Mouse (Mus musculus): ENCODE measurements around the gene Erc2. TPM values are rescaled to one million over a fixed set of nuclear protein-coding genes. Genes with fewer than 3 reads are reported as not detected.

The Erc2 gene
- total RNA-seq, 2 experiments from 2014 or later: not detected

- ATAC-seq (replicated peaks; ENCODE audit: low FRiP score, poor library complexity, severe bottlenecking): no peak
Measured at GRCm38 (mm10) chr14:28457428-28457827, 835.2 kb downstream of the Erc2 start.

- no peak for ATAC-seq (replicated peaks; ENCODE audit: low FRiP score, poor library complexity, severe bottlenecking)
Measured at GRCm38 (mm10) chr14:28467956-28468355, 845.7 kb downstream of the Erc2 start.

GRCm38 (mm10) chr14:28469696-28470095, 847.5 kb downstream of the Erc2 start:
- ATAC-seq (replicated peaks; ENCODE audit: low FRiP score, poor library complexity, severe bottlenecking): no peak

- ATAC-seq (replicated peaks; ENCODE audit: low FRiP score, poor library complexity, severe bottlenecking): no peak
Measured at GRCm38 (mm10) chr14:28470212-28470611, 848.0 kb downstream of the Erc2 start.

GRCm38 (mm10) chr14:28475012-28475411, 852.8 kb downstream of the Erc2 start:
- ATAC-seq (replicated peaks; ENCODE audit: low FRiP score, poor library complexity, severe bottlenecking): no peak

- ATAC-seq (replicated peaks; ENCODE audit: low FRiP score, poor library complexity, severe bottlenecking): no peak
Measured at GRCm38 (mm10) chr14:28475421-28475820, 853.2 kb downstream of the Erc2 start.

- no peak for ATAC-seq (replicated peaks; ENCODE audit: low FRiP score, poor library complexity, severe bottlenecking)
Measured at GRCm38 (mm10) chr14:28476746-28477145, 854.5 kb downstream of the Erc2 start.

- no peak for ATAC-seq (replicated peaks; ENCODE audit: low FRiP score, poor library complexity, severe bottlenecking)
Measured at GRCm38 (mm10) chr14:28480866-28481265, 858.6 kb downstream of the Erc2 start.

- no peak for ATAC-seq (replicated peaks; ENCODE audit: low FRiP score, poor library complexity, severe bottlenecking)
Measured at GRCm38 (mm10) chr14:28493806-28494205, 871.6 kb downstream of the Erc2 start.

- no peak for ATAC-seq (replicated peaks; ENCODE audit: low FRiP score, poor library complexity, severe bottlenecking)
Measured at GRCm38 (mm10) chr14:28494273-28494672, 872.0 kb downstream of the Erc2 start.

- no peak for ATAC-seq (replicated peaks; ENCODE audit: low FRiP score, poor library complexity, severe bottlenecking)
Measured at GRCm38 (mm10) chr14:28501216-28501878, 879.1 kb downstream of the Erc2 start.

- ATAC-seq (replicated peaks; ENCODE audit: low FRiP score, poor library complexity, severe bottlenecking): no peak
Measured at GRCm38 (mm10) chr14:28503276-28503675, 881.0 kb downstream of the Erc2 start.

GRCm38 (mm10) chr14:28504101-28505050, 882.1 kb downstream of the Erc2 start, which contains the start of gene Wnt5a:
Wnt5a (plus strand) TSS chr14:28504750.
- ATAC-seq (replicated peaks; ENCODE audit: low FRiP score, poor library complexity, severe bottlenecking): no peak

- no peak for ATAC-seq (replicated peaks; ENCODE audit: low FRiP score, poor library complexity, severe bottlenecking)
Measured at GRCm38 (mm10) chr14:28505051-28505585, 882.9 kb downstream of the Erc2 start.

- no peak for ATAC-seq (replicated peaks; ENCODE audit: low FRiP score, poor library complexity, severe bottlenecking)
Measured at GRCm38 (mm10) chr14:28505586-28506375, 883.6 kb downstream of the Erc2 start.

- no peak for ATAC-seq (replicated peaks; ENCODE audit: low FRiP score, poor library complexity, severe bottlenecking)
Measured at GRCm38 (mm10) chr14:28506376-28506831, 884.2 kb downstream of the Erc2 start.

GRCm38 (mm10) chr14:28507011-28507410, 884.8 kb downstream of the Erc2 start:
- no peak for ATAC-seq (replicated peaks; ENCODE audit: low FRiP score, poor library complexity, severe bottlenecking)

- no peak for ATAC-seq (replicated peaks; ENCODE audit: low FRiP score, poor library complexity, severe bottlenecking)
Measured at GRCm38 (mm10) chr14:28507471-28507870, 885.2 kb downstream of the Erc2 start.

GRCm38 (mm10) chr14:28508288-28509258, 886.3 kb downstream of the Erc2 start:
- ATAC-seq (replicated peaks; ENCODE audit: low FRiP score, poor library complexity, severe bottlenecking): no peak
